Mouse (Mus musculus) A20 (cell line): ENCODE data around the gene Gm13277.
"Not testable (repeated sequence)": the region's sequence is repeated elsewhere in the genome, so short reads cannot be mapped to it uniquely, and the experiment has no call there.

Source experiments
- DNase-seq: peaks from one replicate; pipeline ENCODE4 v3.0.0-alpha.2; 2011; ENCODE audit warnings: low read depth, low spot score

The Gm13277 gene

DNA sequence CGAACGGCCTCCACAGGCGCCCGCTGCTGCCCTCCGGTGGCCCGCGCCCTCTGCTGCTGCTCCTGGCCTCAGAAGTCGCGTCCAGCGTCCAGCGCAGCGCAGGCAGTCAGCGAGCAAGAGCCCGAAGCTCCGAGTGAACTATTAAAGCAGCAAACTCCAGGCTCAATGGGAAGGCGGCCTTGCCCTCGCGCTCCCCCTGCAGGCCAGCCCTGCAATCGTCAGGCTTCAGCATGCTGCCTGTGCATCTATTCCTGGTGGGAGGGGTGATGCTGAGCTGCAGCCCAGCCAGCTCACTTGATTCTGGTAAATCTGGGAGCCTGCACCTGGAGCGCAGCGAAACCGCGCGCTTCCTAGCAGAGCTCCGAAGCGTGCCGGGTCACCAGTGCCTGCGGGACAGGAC lies at the start of gene Gm13277:
Gene Gm13277 (plus strand): TSS at position 231 of the 400 bp plus-strand sequence.
- DNase-seq, result not testable (repeated sequence)

DNA sequence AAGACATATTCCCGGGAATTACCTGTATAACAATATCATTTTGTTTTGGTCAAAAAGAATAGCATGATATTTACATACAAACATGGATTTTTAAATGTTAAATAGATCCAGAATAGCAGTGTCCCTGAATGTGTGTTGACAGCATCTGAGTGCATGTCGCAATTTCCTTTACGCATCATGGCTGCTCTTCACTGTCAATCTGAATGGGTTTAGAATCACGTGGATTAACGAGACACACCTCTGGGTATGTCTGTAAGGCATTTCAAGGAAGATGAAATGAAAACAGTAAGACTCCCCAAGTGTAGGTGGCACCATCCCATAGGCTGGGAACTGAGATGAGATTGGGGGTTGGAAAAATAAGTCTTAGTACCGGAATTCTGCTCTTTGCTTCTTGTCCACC lies 49.4 kb upstream of the Gm13277 start:
- DNase-seq, result no peak

DNA sequence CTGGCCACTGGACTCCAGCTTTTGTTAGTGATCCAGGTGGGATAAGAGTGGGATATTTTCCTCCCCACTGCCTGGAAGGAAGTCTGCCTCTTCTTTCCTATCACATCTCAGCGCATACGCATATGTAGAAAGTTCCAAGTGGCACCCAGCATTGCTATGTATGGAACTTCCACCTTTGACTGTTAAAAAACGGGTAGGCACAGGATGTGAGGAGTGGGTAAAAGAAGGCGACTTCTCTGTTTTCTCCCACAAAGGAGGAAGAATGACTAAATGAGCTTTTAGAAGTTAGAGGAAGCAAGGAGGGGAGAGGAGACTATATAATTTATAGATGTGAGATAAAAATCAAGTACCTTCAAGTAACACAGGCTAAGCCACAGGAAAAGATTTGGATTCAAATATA lies 47.0 kb upstream of the Gm13277 start:
- no peak for DNase-seq

DNA sequence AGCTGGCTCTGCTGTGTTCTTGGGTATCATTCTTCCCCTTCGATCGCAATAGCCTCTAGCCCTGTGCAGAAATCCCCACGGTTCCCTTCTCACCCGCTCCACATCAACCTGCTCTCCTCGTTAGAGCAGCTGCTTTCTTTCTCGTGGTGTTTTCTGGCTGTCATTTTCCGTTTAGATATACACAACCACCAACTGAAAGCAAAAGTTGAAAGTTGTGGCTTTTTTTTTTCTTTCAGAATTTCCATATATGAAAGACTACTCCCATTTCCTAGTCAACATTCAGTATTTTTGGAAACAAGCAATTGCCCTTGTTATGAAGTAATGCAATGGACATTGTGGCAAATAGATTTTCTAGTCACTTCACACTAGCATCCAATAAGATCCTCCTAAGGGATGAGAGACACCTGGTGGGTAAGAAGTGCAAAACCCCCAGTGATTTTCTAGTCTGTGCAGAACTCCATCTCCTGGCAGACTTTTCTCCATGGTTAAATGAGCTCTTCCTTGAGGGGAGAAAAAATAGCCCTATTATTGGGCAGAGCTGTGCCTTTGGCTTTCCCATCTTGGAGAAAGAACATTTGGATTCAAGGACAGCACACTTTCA lies 45.6 kb upstream of the Gm13277 start:
- DNase-seq, result no peak

DNA sequence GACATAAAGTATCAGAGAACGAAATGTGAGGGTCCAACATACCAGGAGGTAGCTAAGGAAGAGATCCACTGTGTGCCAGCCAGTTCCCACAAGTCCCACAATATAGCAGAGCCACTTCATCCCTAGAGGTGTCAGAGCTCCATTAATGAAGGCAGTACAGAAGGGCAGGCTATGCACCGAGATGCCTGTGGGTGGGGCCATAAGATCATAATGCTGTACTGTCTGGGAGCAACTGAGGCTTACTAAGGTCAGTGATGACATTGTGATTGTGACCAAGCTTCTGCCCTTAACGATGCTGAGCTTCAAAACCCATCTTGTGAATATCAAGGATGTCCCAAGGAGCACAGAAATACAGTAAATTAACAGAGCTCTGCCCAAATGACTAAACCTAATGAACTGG lies 44.2 kb upstream of the Gm13277 start:
- peak; percentile 28 for DNase-seq

DNA sequence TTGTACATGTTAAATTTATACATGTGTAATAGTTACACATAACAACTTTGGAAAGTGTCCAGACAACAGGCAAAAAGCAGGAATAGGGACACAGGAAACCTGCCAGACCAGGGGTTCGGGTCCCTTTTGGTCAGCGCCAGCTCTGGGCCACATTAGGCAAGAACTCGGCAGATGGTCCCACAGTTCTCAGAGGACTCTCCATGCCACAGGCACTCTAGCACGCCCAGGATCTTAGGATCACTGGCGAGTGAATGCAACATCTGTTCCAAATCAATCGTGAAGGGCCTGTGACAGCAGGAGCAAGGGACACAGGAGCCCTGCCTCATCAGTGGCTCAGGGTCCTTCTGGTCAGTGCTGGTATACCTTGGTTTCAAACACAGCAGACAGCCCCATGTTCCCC lies 38.5 kb upstream of the Gm13277 start:
- DNase-seq, result no peak

DNA sequence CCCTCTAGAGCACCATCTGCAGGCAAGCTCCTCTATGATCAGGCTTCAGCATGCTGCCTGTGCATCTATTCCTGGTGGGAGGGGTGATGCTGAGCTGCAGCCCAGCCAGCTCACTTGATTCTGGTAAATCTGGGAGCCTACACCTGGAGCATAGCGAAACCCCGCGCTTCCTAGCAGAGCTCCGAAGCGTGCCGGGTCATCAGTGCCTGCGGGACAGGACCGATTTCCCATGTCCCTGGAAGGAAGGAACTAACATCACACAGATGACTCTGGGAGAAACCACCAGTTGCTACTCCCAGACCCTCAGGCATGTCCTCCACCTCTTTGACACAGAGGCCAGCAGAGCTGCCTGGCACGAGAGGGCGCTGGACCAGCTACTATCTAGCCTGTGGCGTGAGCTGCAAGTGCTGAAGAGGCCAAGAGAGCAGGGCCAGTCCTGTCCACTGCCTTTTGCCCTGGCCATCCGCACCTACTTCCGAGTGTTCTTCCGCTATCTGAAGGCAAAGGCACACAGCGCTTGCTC lies 33.6 kb upstream of the Gm13277 start, which contains the start of gene Gm13271:
Gene Gm13271 (plus strand): TSS at position 51 of the 523 bp plus-strand sequence.
- not testable (repeated sequence) for DNase-seq

DNA sequence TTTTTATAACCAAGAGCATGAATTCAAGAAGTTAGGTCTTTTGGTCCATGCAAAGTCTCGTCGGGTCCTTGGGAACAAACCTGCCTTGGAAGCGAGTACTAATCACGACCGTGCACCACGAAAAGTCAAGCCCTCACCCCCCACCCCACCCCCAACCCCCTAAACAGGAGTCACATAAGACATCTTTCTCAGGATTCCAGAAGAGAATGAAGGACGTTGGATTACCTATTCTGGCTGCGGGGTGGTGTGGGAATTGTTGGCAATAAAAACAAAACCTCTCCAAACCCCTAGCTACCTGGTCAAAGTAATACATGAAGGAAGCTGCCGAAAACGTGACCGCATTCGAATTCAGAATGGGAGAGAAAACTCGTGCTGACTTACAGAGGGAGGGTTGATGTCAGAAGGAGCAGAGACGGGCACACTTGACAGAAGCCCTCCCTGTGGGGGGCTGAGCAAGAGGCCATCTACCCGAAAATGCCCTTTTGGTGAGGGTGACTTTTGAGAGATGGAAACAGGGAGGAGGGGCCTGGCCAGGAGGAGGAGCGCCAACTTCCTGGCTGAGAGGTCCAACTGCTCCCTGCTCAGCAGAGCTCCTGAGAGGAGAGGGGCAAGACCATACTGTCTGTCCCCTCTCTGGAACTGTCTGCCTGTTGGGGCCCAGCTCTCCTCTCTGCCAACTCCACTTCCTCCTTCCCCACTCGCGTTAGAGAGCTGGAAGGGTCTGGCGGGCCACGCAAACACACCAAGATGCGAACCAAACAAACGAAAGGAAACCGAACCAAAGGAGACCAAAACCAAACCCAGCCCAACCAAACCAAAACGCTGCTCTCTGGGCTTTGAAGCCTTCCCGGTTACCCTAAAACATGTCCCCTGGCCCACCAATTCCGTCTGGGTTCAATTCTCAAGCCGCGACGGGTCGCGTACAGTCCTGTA lies 31.6 kb upstream of the Gm13277 start:
- DNase-seq, result peak; percentile 2

DNA sequence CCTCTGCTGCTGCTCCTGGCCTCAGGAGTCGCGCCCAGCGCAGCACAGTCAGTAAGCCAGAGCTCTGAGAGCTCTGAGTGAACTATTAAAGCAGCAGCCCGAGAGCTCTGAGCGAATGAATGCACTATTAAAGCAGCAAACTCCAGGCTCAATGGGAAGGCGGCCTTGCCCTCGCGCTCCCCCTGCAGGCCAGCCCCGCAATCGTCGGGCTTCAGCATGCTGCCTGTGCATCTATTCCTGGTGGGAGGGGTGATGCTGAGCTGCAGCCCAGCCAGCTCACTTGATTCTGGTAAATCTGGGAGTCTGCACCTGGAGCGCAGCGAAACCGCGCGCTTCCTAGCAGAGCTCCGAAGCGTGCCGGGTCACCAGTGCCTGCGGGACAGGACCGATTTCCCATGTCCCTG lies 30.8 kb upstream of the Gm13277 start:
- DNase-seq, result not testable (repeated sequence)

DNA sequence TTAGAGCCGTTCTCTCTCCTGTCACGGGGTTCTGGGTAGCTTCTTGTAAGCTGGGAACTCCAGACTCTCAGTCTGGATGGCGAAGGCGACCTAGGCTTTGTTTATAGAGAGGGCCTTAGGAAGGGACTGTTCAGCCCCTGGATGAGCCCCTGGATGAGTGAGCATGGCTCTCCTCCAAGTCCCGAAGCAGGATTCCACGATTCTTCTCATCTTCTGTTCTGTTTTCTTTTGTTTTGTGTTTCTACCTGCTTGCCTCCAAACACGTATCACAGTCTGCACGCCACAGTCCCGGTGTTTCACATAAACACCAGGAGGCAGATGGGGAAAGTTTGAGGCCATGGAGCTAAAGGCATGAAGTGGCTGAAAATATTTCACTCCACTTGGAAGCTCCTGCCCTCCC lies 29.7 kb upstream of the Gm13277 start:
- DNase-seq, result not testable (repeated sequence)

DNA sequence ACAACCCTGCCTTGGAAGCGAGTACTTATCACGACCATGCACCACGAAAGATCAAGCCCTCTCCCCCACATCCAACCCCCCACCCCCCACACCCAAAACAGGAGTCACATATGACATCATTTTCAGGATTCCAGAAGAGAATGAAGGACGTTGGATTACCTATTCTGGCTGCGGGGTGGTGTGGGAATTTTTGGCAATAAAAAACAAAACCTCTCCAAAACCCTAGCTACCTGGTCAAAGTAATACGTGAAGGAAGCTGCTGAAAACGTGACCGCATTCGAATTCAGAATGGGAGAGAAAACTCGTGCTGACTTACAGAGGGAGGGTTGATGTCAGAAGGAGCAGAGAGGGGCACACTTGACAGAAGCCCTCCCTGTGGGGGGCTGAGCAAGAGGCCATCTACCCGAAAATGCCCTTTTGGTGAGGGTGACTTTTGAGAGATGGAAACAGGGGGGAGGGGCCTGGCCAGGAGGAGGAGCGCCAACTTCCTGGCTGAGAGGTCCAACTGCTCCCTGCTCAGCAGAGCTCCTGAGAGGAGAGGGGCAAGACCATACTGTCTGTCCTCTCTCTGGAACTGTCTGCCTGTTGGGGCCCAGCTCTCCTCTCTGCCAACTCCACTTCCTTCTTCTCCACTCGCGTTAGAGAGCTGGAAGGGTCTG lies 28.7 kb upstream of the Gm13277 start, which contains the start of gene Gm13283:
Gene Gm13283 (plus strand): TSS at position 510 of the 659 bp plus-strand sequence.
- DNase-seq, result peak; percentile 4

DNA sequence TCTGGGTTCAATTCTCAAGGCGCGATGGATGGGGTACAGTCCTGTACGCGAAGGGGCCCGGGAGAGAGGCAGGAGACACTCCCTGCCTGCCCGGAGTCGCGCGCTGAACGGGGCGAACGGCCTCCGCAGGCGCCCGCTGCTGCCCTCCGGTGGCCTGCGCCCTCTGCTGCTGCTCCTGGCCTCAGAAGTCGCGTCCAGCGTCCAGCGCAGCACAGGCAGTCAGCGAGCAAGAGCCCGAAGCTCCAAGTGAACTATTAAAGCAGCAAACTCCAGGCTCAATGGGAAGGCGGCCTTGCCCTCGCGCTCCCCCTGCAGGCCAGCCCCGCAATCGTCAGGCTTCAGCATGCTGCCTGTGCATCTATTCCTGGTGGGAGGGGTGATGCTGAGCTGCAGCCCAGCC lies 28.0 kb upstream of the Gm13277 start:
- not testable (repeated sequence) for DNase-seq

DNA sequence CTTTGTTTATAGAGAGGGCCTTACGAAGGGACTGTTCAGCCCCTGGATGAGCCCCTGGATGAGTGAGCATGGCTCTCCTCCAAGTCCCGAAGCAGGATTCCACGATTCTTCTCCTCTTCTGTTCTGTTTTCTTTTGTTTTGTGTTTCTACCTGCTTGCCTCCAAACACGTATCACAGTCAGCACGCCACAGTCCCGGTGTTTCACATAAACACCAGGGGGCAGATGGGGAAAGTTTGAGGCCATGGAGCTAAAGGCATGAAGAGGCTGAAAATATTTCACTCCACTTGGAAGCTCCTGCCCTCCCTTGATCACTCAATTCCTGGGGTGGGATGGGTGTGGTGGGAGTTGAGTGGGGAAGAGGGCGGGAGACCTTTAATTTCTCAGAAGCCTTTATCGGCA lies 26.7 kb upstream of the Gm13277 start:
- DNase-seq, result not testable (repeated sequence)

DNA sequence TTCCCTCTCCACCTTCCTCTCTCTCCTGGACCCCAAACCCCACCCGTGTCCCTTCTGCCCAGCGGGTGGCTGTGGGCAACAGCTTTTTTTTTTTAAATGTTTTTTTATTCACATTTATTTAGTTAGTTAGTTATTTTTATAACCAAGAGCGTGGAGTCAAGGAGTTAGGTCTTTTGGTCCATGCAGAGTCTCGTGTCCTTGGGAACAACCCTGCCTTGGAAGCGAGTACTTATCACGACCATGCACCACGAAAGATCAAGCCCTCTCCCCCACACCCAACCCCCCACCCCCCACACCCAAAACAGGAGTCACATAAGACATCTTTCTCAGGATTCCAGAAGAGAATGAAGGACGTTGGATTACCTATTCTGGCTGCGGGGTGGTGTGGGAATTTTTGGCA lies 26.1 kb upstream of the Gm13277 start:
- not testable (repeated sequence) for DNase-seq

DNA sequence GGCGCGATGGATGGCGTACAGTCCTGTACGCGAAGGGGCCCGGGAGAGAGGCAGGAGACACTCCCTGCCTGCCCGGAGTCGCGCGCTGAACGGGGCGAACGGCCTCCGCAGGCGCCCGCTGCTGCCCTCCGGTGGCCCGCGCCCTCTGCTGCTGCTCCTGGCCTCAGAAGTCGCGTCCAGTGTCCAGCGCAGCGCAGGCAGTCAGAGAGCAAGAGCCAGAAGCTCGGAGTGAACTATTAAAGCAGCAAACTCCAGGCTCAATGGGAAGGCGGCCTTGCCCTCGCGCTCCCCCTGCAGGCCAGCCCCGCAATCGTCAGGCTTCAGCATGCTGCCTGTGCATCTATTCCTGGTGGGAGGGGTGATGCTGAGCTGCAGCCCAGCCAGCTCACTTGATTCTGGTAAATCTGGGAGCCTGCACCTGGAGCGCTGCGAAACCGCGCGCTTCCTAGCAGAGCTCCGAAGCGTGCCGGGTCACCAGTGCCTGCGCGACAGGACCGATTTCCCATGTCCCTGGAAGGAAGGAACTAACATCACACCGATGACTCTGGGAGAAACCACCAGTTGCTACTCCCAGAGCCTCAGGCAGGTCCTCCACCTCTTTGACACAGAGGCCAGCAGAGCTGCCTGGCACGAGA lies 24.9 kb upstream of the Gm13277 start:
- DNase-seq, result peak; percentile 1

DNA sequence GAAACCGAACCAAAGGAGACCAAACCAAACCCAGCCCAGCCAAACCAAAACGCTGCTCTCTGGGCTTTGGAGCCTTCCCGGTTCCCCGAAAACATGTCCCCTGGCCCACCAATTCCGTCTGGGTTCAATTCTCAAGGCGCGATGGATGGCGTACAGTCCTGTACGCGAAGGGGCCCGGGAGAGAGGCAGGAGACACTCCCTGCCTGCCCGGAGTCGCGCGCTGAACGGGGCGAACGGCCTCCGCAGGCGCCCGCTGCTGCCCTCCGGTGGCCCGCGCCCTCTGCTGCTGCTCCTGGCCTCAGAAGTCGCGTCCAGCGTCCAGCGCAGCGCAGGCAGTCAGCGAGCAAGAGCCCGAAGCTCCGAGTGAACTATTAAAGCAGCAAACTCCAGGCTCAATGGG lies 14.9 kb upstream of the Gm13277 start, which contains the start of gene Gm13290:
Gene Gm13290 (plus strand): TSS at position 301 of the 400 bp plus-strand sequence.
- DNase-seq, result not testable (repeated sequence)

DNA sequence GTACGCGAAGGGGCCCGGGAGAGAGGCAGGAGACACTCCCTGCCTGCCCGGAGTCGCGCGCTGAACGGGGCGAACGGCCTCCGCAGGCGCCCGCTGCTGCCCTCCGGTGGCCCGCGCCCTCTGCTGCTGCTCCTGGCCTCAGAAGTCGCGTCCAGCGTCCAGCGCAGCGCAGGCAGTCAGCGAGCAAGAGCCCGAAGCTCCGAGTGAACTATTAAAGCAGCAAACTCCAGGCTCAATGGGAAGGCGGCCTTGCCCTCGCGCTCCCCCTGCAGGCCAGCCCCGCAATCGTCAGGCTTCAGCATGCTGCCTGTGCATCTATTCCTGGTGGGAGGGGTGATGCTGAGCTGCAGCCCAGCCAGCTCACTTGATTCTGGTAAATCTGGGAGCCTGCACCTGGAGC lies 11.8 kb upstream of the Gm13277 start, which contains the start of gene Gm13289:
Gene Gm13289 (plus strand): TSS at position 301 of the 400 bp plus-strand sequence.
- not testable (repeated sequence) for DNase-seq

DNA sequence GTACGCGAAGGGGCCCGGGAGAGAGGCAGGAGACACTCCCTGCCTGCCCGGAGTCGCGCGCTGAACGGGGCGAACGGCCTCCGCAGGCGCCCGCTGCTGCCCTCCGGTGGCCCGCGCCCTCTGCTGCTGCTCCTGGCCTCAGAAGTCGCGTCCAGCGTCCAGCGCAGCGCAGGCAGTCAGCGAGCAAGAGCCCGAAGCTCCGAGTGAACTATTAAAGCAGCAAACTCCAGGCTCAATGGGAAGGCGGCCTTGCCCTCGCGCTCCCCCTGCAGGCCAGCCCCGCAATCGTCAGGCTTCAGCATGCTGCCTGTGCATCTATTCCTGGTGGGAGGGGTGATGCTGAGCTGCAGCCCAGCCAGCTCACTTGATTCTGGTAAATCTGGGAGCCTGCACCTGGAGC lies 8.9 kb upstream of the Gm13277 start, which contains the start of gene Gm13272:
Gene Gm13272 (plus strand): TSS at position 301 of the 400 bp plus-strand sequence.
- not testable (repeated sequence) for DNase-seq

DNA sequence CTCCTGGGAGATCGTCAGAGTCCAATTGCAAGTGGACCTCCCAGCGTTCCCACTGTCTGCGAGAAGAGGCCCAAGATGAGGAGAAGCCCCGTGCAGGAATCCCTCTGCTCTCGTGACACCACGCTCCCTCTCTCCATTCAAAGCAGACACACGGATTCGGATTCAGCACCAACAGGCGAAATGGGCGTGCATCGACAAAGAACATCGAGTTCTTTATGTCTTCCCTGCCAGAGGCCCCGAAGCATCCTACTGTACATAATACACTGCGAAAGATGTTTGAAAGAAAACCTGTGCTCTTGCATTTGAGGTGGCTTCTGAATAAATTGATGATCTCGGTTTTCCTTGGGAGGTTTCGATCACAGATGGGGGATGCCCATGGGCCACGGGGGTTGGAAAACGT lies 8.1 kb upstream of the Gm13277 start:
- not testable (repeated sequence) for DNase-seq

DNA sequence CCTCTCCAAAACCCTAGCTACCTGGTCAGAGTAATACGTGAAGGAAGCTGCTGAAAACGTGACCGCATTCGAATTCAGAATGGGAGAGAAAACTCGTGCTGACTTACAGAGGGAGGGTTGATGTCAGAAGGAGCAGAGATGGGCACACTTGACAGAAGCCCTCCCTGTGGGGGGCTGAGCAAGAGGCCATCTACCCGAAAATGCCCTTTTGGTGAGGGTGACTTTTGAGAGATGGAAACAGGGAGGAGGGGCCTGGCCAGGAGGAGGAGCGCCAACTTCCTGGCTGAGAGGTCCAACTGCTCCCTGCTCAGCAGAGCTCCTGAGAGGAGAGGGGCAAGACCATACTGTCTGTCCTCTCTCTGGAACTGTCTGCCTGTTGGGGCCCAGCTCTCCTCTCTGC lies 6.6 kb upstream of the Gm13277 start, which contains the start of gene Ifnz:
Gene Ifnz (plus strand): TSS at position 301 of the 400 bp plus-strand sequence.
- not testable (repeated sequence) for DNase-seq

DNA sequence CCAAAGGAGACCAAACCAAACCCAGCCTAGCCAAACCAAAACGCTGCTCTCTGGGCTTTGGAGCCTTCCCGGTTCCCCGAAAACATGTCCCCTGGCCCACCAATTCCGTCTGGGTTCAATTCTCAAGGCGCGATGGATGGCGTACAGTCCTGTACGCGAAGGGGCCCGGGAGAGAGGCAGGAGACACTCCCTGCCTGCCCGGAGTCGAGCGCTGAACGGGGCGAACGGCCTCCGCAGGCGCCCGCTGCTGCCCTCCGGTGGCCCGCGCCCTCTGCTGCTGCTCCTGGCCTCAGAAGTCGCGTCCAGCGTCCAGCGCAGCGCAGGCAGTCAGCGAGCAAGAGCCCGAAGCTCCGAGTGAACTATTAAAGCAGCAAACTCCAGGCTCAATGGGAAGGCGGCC lies 6.1 kb upstream of the Gm13277 start:
- not testable (repeated sequence) for DNase-seq
